Mouse (Mus musculus) mammary gland, adult 2 months (tissue): Measurements from ENCODE around the gene Nat8f7. TPM values are rescaled to one million over a fixed set of nuclear protein-coding genes. Genes with fewer than 3 reads are reported as not detected.

Experiments
- polyA plus RNA-seq: library from polyadenylated mRNA; depleted of rRNA; stranded (reverse); fragments of >200 nt; gene quantifications from 2 replicates; pipeline ENCODE4 v1.2.3, GENCODE M21; 2012; ENCODE audit warnings: low replicate concordance; rRNA removed

Gene Nat8f7
- 1.2 and 3.3 TPM in 2 replicates for polyA plus RNA-seq

GRCm38 (mm10) chr6:85713105-85713504, at the start of gene Nat8f7:
Gene Nat8f7 (minus strand): TSS chr6:85713205.

Other genes starting within 250 kb of the Nat8f7 start
- gene Fbxo41, start 210.2 kb downstream of the Nat8f7 start, polyA plus RNA-seq: 0.09 and 0.17 TPM in 2 replicates
- 0.13 TPM in 1 of 2 replicates, not detected in the other for gene Egr4, start 199.6 kb downstream of the Nat8f7 start, polyA plus RNA-seq
- 0.37 and 0.96 TPM in 2 replicates for gene Alms1, start 125.7 kb downstream of the Nat8f7 start, polyA plus RNA-seq
- gene Nat8f3, start 52.5 kb upstream of the Nat8f7 start, polyA plus RNA-seq: 1.1 and 3.3 TPM in 2 replicates
- 0.98 and 1.8 TPM in 2 replicates for gene Nat8f6, start 107.7 kb upstream of the Nat8f7 start, polyA plus RNA-seq
- 0.40 TPM in 1 of 2 replicates, not detected in the other for gene Nat8f5, start 107.8 kb upstream of the Nat8f7 start, polyA plus RNA-seq
- 0.43 and 0.75 TPM in 2 replicates for gene Nat8, start 118.9 kb upstream of the Nat8f7 start, polyA plus RNA-seq
- 0.19 and 0.90 TPM in 2 replicates for gene Nat8f2, start 156.0 kb upstream of the Nat8f7 start, polyA plus RNA-seq
- 1.4 and 3.3 TPM in 2 replicates for gene Nat8f4, start 191.7 kb upstream of the Nat8f7 start, polyA plus RNA-seq
- 12.6 and 21.7 TPM in 2 replicates for gene Tprkb, start 198.7 kb upstream of the Nat8f7 start, polyA plus RNA-seq
- gene Nat8f1, start 202.5 kb upstream of the Nat8f7 start, polyA plus RNA-seq: 11.1 and 18.2 TPM in 2 replicates
- 40.1 and 57.4 TPM in 2 replicates for gene Dusp11, start 248.5 kb upstream of the Nat8f7 start, polyA plus RNA-seq